Mouse (Mus musculus): ENCODE measurements around the gene Igf1r.

DNA sequence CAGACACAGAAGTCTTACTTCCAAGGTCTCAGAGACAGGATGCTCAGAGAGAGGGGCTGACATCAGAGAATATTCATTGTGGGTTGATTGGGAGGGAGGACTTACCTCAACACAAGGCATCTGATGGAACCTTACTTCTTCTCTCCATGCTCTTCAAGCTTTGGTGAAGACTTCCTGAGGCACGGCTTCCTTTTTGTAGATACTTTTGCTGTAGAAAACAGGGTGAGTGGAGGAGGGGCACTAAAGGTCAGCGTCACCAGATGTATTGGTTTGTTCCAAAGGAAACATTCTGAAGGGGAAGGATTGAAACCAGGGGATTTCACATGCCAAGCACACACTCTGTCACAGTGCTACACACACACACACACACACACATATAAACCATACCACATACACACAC, 186.8 kb downstream of the Igf1r start:
- TF ChIP-seq POLR2A (IDR thresholded peaks at IDR 0.05; ENCODE audit: borderline replicate concordance, control insufficient read depth, low read depth, low read length) (no peak), CTCF (IDR thresholded peaks at IDR 0.05; ENCODE audit: control insufficient read depth, insufficient read depth, low read length) (no peak)
